Comparison of ENCODE assay signal across 12 mouse cellular contexts in genomic region chr11:95412615-95413014, GRCm38 (mm10). TPM values are rescaled to one million over a fixed set of nuclear protein-coding genes. Genes with fewer than 3 reads are reported as not detected.
DNase-seq lines count a peak whose midpoint lies in the region; ATAC-seq and TF ChIP-seq lines count a peak whose summit lies in the region.
"Had no signal": no experiment of that assay in that cellular context is flagged by ENCODE, and none has a peak within 500 bp of the region (broad histone marks: within the 10 kb centered on the region; RNA-seq: fewer than 3 reads in every experiment).

No protein-coding gene starts in this region.

- H3K27ac ChIP-seq in gastrocnemius, adult 2 months: peak overlapping the region; percentile 98
- H3K27ac ChIP-seq in bone marrow, adult 2 months (ENCODE audit: control insufficient read depth, insufficient read depth, low read depth, low read length, poor library complexity): 0 out of 2 replicates have a peak overlapping the region, but pooled peaks have one; percentile 30
- H3K27ac ChIP-seq: heart, embryonic 13.5 days had no signal

- H3K4me1 ChIP-seq in bone marrow, adult 2 months (ENCODE audit: control insufficient read depth, insufficient read depth, low read length): peaks cover 5% of the 10 kb centered on the region; the same call in 1 of the 2 replicates

- TF ChIP-seq CTCF in gastrocnemius, adult 2 months (IDR thresholded peaks at IDR 0.05): no peak
- TF ChIP-seq CTCF in bone marrow, adult 2 months (IDR thresholded peaks at IDR 0.05; ENCODE audit: control insufficient read depth, insufficient read depth, low read length): no peak

- H3K4me3 ChIP-seq in gastrocnemius, adult 2 months: peak overlapping the region; percentile 30; the same call in 1 of the 2 replicates
- no peak overlapping the region for H3K4me3 ChIP-seq in bone marrow, adult 2 months (replicated peaks; ENCODE audit: control insufficient read depth, low read depth, low read length)
- H3K4me3 ChIP-seq: heart, embryonic 13.5 days; hindbrain, embryonic 15.5 days had no signal

- 81% methylated on average over 3 of the region's 3 CpGs for WGBS in bone marrow, adult 2 months

- DNase-seq in gastrocnemius, adult 2 months: peak; percentile 86
- no peak for DNase-seq in gastrocnemius, postnatal 36 days
- peak; percentile 37 for DNase-seq in lung, postnatal 36 days
- DNase-seq in lung, postnatal 4 days: no peak
- peak; percentile 67 for DNase-seq in skeletal muscle tissue, adult 2 months (ENCODE audit: low read depth, low spot score)
- DNase-seq: liver; right cerebral cortex, adult 18-20 months; thymus, postnatal 4 days had no signal

- no peak for TF ChIP-seq POLR2A in bone marrow, adult 2 months (IDR thresholded peaks at IDR 0.05; ENCODE audit: borderline replicate concordance, control insufficient read depth, low read depth, low read length)

- intact Hi-C loops in gastrocnemius, adult 2 months (cut with DNase I): no loop called here
- intact Hi-C loops in gastrocnemius, postnatal 36 days (cut with DNase I): loop anchor here (5.0 kb wide), 1 partner anchor 50 kb away; no protein-coding TSS in a partner anchor

- ATAC-seq in activated CD4-positive, CD25-positive, alpha-beta regulatory T cell, adult 4 months: no peak

RNA-seq across cellular contexts. Expression of gene Spop, which starts 1.3 kb away (rescaled TPM):
- total RNA-seq in gastrocnemius, adult 2 months (2021): 100 to 1,000 TPM; 190 to 208 TPM
- 100 to 1,000 TPM; 178 to 196 TPM for total RNA-seq in gastrocnemius, postnatal 36 days (2021)
- polyA plus RNA-seq in bone marrow, adult 2 months (2011; ENCODE audit: insufficient read depth, insufficient read length, low replicate concordance, missing spikeins): 57.9 and 61.3 TPM in 2 replicates
- polyA plus RNA-seq in activated CD4-positive, CD25-positive, alpha-beta regulatory T cell, adult 4 months (2017; shearing (Covaris generic)): 100 to 1,000 TPM; 119 to 154 TPM

RNA-seq across cellular contexts. Expression of gene Slc35b1, which starts 28.1 kb away (rescaled TPM):
- total RNA-seq in gastrocnemius, adult 2 months (2021): 10 to 100 TPM; 42.4 to 49.5 TPM
- total RNA-seq in gastrocnemius, postnatal 36 days (2021): 10 to 100 TPM; 39.5 to 46.8 TPM
- 34.9 and 49.3 TPM in 2 replicates for polyA plus RNA-seq in bone marrow, adult 2 months (2011; ENCODE audit: insufficient read depth, insufficient read length, low replicate concordance, missing spikeins)
- polyA plus RNA-seq in activated CD4-positive, CD25-positive, alpha-beta regulatory T cell, adult 4 months (2017; shearing (Covaris generic)): 10 to 100 TPM; 64.4 to 70.1 TPM

Comparison
In these comparisons a context has a peak if more than half of its experiments do, and no peak if none do; other contexts are left out.
1. DNase-seq: peak in gastrocnemius, adult 2 months (single experiment), lung, postnatal 36 days (single experiment) and skeletal muscle tissue, adult 2 months (single experiment); none in gastrocnemius, postnatal 36 days (0 of 2) and lung, postnatal 4 days (0 of 2).